Mouse (Mus musculus): ENCODE results near the gene Aqp1. TPM values are rescaled to one million over a fixed set of nuclear protein-coding genes. Genes with fewer than 3 reads are reported as not detected.
A peak's percentile ranks its signal among the peaks of the same experiment; 100 is the strongest.

Aqp1 gene
- total RNA-seq, 2 experiments from 2014 or later, result 437 to 441 TPM

- ATAC-seq (replicated peaks; ENCODE audit: low FRiP score, low TSS enrichment, poor library complexity, severe bottlenecking), result no peak
Measured at GRCm38 (mm10) chr6:55328179-55328578, 8.1 kb upstream of the Aqp1 start.

DNA sequence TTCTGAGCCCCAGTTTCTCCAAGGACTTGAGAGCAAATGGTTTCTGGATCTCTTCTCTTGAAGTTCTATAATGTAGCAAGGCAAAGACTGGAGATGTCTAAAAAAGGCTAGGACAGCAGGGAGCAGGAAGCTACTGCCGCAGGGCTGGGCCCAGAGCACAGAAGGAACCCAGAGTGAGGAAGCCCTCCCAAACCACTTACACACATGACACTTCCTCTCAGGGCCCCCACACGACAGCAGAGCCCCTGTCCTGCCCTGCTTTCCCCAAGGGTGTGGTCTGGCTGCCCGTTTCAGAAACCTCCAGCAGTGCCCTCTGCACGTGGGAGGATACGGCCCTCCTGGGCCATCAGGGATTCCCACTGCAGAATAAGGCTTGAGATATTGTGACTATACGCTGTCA is 4.9 kb upstream of the Aqp1 start:
- ATAC-seq (replicated peaks; ENCODE audit: low FRiP score, low TSS enrichment, poor library complexity, severe bottlenecking), result no peak

DNA sequence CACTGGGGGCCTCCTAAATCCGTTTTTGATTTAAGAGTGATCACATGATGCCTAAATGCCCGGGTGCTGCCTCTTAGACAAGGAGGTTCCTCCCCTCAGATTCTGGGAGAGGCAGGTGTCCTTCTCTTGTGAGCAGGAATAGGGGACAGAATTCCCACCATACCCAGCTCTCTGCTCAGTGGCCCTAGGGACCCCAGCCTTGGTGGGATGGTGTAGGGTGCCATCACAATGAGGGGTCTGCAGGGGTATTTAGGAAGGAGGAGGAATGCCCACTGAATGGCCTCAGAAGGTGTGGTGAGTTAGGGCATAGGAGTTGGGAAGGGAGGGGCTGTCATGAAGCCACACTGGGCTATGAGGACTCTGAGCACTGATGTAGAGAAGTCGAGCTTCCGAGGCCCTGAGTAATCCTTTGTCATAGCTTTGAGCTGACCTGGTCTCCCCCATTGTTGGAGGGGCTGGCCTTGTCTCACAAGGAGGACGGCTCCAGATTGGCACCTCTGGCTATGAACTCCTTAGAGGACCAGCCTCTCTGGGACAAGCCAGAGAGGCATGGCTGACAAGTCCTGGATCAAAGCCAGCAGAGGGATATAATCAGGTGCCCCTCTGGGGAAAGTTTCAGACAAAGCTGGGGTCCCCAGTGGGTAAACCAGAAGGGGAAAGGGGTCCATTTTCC is 4.0 kb upstream of the Aqp1 start:
- ATAC-seq (replicated peaks; ENCODE audit: low FRiP score, low TSS enrichment, poor library complexity, severe bottlenecking), result no peak

DNA sequence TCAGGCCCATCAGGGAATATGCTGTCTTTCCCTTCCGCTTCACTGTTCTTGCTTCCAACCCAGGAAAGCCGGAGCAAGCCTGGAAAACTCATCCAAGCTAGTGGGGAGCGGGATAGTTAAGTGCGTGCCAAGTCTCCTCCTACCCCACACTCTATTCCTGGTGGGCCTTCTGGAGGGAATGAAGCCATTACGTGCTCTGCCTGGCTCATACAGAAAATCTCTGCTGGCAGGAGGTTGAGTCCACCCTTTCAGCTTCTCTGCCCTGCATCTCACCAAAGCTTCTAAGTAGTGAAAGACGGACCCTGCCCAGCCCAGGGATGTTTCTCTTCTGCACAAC is 3.5 kb upstream of the Aqp1 start:
- no peak for ATAC-seq (replicated peaks; ENCODE audit: low FRiP score, low TSS enrichment, poor library complexity, severe bottlenecking)

DNA sequence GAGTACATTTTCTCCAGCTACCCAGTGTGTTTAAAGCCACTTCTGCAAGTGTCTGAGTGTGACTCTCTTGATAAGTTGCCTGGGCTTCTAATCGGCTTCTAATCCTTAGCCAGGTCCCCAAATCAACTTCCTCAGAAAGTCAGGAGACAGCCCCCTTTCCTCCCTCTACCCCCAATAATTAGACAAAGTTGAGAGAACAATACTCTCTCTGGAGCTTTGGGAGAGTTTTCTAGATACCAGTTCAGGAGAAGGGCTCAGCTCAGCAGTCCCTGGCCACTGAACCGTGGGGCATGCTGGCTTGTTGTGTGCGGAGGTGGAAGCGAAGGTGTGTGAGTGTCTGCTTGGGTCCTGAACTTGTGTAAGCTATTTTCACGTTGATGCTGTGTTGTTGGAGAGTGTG is 1.0 kb downstream of the Aqp1 start:
- ATAC-seq (replicated peaks; ENCODE audit: low FRiP score, low TSS enrichment, poor library complexity, severe bottlenecking), result no peak

DNA sequence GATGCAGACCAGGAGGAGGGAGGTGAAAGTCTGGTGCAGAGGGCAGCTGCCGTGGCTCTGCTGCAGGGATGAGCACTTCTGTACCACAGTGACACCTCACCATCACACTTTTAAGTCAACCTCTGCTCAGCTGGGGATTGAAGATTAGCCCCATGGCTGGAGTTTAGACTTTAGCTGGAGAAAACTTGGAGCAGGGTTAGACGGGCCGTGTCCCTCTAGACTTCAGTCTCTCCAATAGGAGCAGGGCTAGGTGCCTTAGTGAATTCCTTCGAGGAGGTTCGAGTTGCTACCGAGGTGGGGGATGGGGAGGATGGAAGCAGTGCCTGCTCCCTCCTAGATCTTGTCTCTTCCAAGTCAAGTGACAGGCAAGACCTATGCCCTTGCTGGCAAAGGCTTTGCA is 1.8 kb downstream of the Aqp1 start:
- ATAC-seq (replicated peaks; ENCODE audit: low FRiP score, low TSS enrichment, poor library complexity, severe bottlenecking), result no peak

DNA sequence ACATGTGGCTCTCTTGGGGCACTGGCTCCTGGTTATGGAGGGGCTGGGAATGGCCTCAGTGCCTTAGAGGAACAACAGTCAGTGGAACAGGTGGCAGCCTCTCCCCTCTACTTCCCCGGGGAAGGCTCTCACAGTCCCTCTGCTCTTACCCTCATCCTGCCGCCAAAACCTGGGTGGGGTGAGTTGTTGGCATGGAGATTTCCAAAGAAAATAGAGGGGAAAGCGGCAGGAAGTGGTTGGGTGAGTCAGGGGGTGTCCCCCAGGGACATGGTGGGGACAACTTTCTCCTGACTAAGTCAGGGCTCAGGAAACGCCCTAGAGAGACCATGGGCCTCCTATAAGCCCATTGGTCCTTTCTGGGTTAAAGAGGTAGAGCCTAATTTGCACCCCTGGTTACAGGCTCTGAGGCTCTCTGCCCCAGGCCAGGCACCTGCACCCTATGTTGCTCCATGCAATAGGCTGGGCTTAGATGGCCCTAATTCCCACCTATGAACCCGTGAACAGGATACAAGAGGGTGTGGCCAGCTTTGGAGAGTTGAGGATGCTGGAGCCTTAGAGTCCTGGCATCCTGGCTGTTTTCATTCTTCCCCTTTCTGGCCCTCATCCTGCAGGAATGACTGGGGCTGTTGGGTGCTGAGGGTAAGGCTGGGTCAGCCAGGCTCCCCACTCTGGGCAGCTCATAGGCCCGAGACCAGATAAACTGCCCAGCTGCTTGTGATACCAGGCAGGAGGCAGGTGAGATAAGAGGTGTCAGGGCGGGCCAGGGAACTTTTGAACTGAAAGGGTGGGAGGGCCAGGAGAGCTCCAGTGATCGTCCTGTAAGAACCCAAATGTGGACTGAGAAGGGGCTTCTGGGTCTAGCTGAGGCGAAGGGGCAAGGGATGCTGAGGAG is 2.9 kb downstream of the Aqp1 start:
- peak; percentile 30 for ATAC-seq (replicated peaks; ENCODE audit: low FRiP score, low TSS enrichment, poor library complexity, severe bottlenecking)

DNA sequence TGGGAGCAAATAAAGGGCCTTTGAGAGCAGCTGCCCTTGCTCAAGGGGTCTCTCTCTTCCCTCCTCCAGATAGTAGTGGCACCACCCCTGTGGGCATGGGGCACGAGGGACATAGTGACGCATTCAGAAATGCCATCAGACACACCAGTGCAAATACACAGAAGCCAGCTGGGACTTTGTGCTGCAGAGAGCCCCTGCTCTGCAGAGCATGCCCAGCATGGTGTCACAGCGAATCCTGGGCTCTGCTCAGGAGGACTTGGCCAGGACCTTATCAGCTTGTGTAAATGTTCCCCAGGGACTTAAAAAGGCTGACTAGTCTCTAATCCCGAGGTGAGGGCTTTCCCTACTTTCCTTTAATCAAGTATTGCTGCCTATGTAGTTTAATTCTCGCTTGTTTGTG is 5.5 kb downstream of the Aqp1 start:
- ATAC-seq (replicated peaks; ENCODE audit: low FRiP score, low TSS enrichment, poor library complexity, severe bottlenecking), result no peak

- 0 out of 2 replicates have a peak, but pooled peaks have one; percentile 5 for ATAC-seq (replicated peaks; ENCODE audit: low FRiP score, low TSS enrichment, poor library complexity, severe bottlenecking)
Measured at GRCm38 (mm10) chr6:55342328-55342727, 6.1 kb downstream of the Aqp1 start.

GRCm38 (mm10) chr6:55343446-55343845 is 7.2 kb downstream of the Aqp1 start:
- no peak for ATAC-seq (replicated peaks; ENCODE audit: low FRiP score, low TSS enrichment, poor library complexity, severe bottlenecking)

DNA sequence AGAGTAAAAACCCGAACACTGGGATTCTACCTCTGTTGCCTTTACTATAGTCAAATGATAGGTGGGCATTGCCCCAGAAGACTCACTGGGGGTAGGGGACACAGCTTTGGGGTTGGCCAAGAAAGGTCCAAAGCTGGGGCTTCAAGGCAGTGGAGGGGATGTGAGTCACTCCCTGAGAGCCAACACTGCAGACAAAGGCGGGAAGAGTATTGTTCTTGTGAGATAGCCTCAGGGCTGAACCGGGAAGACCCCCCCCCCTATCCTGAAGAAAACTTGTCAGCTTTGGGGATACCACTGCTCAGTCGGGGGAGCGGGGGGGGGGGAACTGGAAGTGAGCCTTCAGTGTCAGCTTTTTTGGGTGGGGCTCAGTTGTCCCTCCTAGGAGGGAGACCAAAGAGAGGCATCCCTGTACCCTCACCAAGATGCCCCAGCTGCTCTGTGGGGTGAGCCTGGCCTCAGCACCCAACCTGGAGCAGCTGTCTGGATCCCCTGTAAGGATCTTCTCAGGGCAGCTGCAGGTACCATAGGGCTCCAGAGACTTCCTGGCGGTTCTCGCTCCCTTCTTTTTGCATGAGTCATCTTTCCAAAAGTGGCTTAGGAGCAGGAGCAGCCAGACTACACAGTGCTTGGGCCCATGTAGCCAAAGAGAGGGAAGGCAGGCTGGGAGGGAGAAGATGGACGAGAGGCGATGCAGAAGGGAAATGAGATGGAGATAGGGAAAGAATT is 8.2 kb downstream of the Aqp1 start:
- ATAC-seq (replicated peaks; ENCODE audit: low FRiP score, low TSS enrichment, poor library complexity, severe bottlenecking), result no peak

GRCm38 (mm10) chr6:55345264-55345663 is 9.0 kb downstream of the Aqp1 start:
- no peak for ATAC-seq (replicated peaks; ENCODE audit: low FRiP score, low TSS enrichment, poor library complexity, severe bottlenecking)

- no peak for ATAC-seq (replicated peaks; ENCODE audit: low FRiP score, low TSS enrichment, poor library complexity, severe bottlenecking)
Measured at GRCm38 (mm10) chr6:55346491-55346890, 10.3 kb downstream of the Aqp1 start.

DNA sequence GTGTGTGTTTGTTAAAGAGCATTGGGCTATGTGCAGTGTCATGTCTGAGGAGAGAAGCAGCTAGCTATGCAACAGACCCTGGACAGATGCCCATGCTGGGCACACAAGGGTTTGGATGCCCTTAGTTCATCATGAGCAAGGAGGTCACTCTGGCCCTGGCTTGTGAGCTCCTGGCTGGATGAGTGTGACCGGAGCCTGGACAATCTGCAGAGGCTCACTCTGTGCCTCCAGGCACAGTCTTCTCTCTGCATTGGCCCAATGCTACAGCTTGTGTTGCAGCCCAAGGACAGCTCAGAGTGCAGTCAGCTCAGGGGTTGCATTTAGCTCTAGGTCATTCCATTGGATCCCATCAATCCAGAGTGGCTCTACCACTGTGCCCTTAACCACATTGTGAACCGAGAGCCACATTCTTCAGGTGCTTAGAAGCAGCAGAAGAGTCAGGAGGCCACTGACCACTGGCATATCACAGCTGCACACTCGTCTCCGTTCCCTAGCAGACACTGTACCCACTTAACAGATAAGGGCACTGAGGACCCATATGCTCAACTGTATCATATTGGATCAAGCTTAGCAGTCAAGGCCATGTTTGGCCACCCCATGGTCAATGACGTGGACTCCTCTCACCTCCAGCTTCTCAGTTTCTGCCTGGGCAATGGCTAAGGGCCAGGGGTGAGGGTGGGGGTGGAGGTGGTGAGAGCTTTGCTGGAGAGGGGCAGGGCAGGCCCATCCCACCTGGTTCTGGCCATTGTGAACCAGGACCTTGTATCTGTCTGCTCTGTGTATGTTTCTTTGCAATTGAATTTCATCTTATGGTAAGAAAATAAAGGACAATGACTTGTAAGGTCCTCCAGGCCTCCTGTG is 11.7 kb downstream of the Aqp1 start:
- ATAC-seq (replicated peaks; ENCODE audit: low FRiP score, low TSS enrichment, poor library complexity, severe bottlenecking), result 0 out of 2 replicates have a peak, but pooled peaks have one; percentile 1

DNA sequence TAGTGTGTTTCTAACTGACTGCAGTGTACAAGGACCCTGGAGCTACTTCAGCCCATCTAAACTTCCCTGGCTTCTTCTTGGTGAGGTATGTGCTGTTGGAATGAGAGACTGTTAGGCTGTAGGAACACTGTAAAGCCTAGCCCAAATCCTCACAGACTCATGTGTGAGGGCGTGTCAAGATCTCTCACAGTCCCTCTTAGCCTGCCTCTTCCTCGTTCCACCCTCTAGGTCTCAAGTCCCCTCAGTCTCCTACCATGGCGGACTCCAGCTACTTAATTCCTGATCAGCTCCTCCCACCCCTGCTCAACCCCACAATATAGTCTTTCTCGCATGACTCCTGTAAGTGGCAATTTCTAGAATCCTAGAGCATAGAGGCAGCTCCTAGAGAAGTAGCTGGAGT is 13.0 kb downstream of the Aqp1 start:
- peak; percentile 18 for ATAC-seq (replicated peaks; ENCODE audit: low FRiP score, low TSS enrichment, poor library complexity, severe bottlenecking)

GRCm38 (mm10) chr6:55350383-55350952 is 14.2 kb downstream of the Aqp1 start:
- ATAC-seq (replicated peaks; ENCODE audit: low FRiP score, low TSS enrichment, poor library complexity, severe bottlenecking), result no peak

- ATAC-seq (replicated peaks; ENCODE audit: low FRiP score, low TSS enrichment, poor library complexity, severe bottlenecking), result no peak
Measured at GRCm38 (mm10) chr6:55351712-55352111, 15.5 kb downstream of the Aqp1 start.

GRCm38 (mm10) chr6:55353711-55354445 is 17.6 kb downstream of the Aqp1 start:
- ATAC-seq (replicated peaks; ENCODE audit: low FRiP score, low TSS enrichment, poor library complexity, severe bottlenecking), result no peak
